In the genomic region with DNA sequence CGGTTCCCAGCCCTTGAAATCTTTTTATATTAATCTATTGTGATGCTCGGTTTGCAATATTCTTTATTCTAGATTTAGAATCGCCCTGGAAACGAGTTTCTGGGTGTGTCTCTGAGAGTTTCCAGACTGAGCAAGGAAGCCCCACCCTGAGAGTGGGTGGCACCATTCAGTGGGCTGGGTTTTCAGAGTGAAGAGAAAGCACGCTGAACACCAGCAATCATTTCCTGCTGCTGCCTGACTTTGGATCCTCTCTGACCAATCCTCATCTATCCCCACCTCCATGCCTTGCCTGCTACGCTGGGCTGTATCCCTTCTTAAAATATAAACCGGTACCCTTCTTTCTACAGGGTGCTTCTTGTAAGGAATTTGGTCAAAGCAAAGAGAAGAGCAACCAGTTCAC, we compare ENCODE assay signal across 10 mouse cellular contexts.
DNase-seq lines count a peak whose midpoint lies in the region; ATAC-seq lines count a peak whose summit lies in the region.
"Had no signal": no experiment of that assay in that cellular context is flagged by ENCODE, and none has a peak within 500 bp of the region (broad histone marks: within the 10 kb centered on the region; RNA-seq: fewer than 3 reads in every experiment).

No protein-coding gene starts in this region.

- H3K4me1 ChIP-seq in forebrain, embryonic 16.5 days (replicated peaks; ENCODE audit: control insufficient read depth, insufficient read depth, low read length), result peaks cover 12% of the 10 kb centered on the region
- H3K4me1 ChIP-seq: megakaryocyte, embryonic 14.5 days had no signal

- no peaks in the 10 kb centered on the region for H3K9me3 ChIP-seq in forebrain, embryonic 16.5 days (ENCODE audit: control insufficient read depth, low read length)
- H3K9me3 ChIP-seq: heart, embryonic 13.5 days had no signal

- no peak overlapping the region for H3K4me3 ChIP-seq in forebrain, embryonic 16.5 days (replicated peaks; ENCODE audit: low read length)
- H3K4me3 ChIP-seq: heart, embryonic 13.5 days; megakaryocyte, embryonic 14.5 days had no signal

- ATAC-seq in neutrophil, adult 5-6 weeks (ENCODE audit: extremely low read depth, insufficient number of reproducible peaks, low FRiP score, poor library complexity, severe bottlenecking), result peak; percentile 49; the same call in 1 of the 2 replicates
- ATAC-seq in megakaryocyte progenitor cell, adult 5-6 weeks (replicated peaks; ENCODE audit: poor library complexity), result no peak
- ATAC-seq in forebrain, embryonic 16.5 days, result no peak

- intact Hi-C loops in left cerebral cortex, postnatal 4 days (cut with DNase I), result no loop called here

- peak; percentile 45 for DNase-seq in left cerebral cortex, adult 11 months (ENCODE audit: low spot score)
- DNase-seq in left cerebral cortex, postnatal 4 days, result no peak
- peak; percentile 32 for DNase-seq in fibroblast of lung, adult 2 months (ENCODE audit: low read depth)
- peak; percentile 46 to 58 for DNase-seq in kidney, postnatal 25 days
- no peak for DNase-seq in c-Kit-positive CD71-positive TER-119-positive erythroid progenitor cells, embryonic 14.5 days (ENCODE audit: low spot score)

- no peaks in the 10 kb centered on the region for H3K27me3 ChIP-seq in forebrain, embryonic 16.5 days (replicated peaks; ENCODE audit: control insufficient read depth, insufficient read depth, low read length)
- H3K27me3 ChIP-seq: heart, embryonic 13.5 days; megakaryocyte, embryonic 14.5 days had no signal

- H3K4me2 ChIP-seq in forebrain, embryonic 16.5 days (ENCODE audit: low read length), result no peak overlapping the region
- H3K4me2 ChIP-seq: heart, embryonic 13.5 days had no signal

- no peak overlapping the region for H3K9ac ChIP-seq in forebrain, embryonic 16.5 days (replicated peaks; ENCODE audit: low read depth, low read length)
- H3K9ac ChIP-seq: heart, embryonic 13.5 days had no signal

- H3K27ac ChIP-seq in forebrain, embryonic 16.5 days (ENCODE audit: low read length), result no peak overlapping the region
- H3K27ac ChIP-seq: heart, embryonic 13.5 days had no signal

- H3K36me3 ChIP-seq in forebrain, embryonic 16.5 days (ENCODE audit: control insufficient read depth, insufficient read depth), result no peaks in the 10 kb centered on the region
- H3K36me3 ChIP-seq: heart, embryonic 13.5 days had no signal

- WGBS in forebrain, embryonic 16.5 days, result 82% methylated on average over 7 of the region's 7 CpGs

Comparison
In these comparisons a context has a peak if more than half of its experiments do, and no peak if none do; other contexts are left out.
1. DNase-seq: peak in left cerebral cortex, adult 11 months (single experiment), fibroblast of lung, adult 2 months (single experiment) and kidney, postnatal 25 days (2 of 2); none in left cerebral cortex, postnatal 4 days (single experiment) and c-Kit-positive CD71-positive TER-119-positive erythroid progenitor cells, embryonic 14.5 days (single experiment).